Mouse (Mus musculus) adrenal gland, postnatal 25 days (tissue): ENCODE measurements around the gene Sprr2a2. TPM values are rescaled to one million over a fixed set of nuclear protein-coding genes. Genes with fewer than 3 reads are reported as not detected.
"Not testable (repeated sequence)": the region's sequence is repeated elsewhere in the genome, so short reads cannot be mapped to it uniquely, and the experiment has no call there.

Experiments
- DNase-seq: peaks from one replicate; pipeline ENCODE4 v3.0.0; 2021; ENCODE audit warnings: mixed read lengths
- total RNA-seq: library from RNA; stranded (reverse); gene quantifications from 2 replicates; pipeline ENCODE4 v1.2.3, GENCODE M21; 2021

Gene Sprr2a2
- total RNA-seq, 1 experiment from 2014 or later = not detected

- DNase-seq = not testable (repeated sequence)
These were observed 58.3 kb downstream of the Sprr2a2 start for GRCm38 (mm10) chr3:92274018-92274417.

DNA sequence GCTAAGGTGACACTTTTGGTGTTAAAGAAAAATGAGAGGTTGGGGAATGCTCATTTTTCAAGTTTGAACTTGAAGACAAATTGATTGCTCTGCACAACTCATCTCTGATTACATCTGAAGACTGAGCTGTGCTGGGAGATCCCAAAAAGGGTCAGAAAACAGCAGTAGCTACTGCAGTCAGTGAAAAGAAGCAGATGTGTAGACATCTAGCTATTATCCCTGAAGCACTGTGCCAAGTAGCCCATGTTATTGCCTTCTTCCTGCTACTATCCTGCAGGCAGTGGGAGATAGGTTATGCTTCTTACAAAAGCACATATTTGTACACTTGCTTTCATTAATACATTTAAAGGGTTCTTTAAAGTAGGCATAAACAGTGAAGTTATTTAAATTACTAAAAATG, 63.9 kb downstream of the Sprr2a2 start:
- not testable (repeated sequence) for DNase-seq

DNA sequence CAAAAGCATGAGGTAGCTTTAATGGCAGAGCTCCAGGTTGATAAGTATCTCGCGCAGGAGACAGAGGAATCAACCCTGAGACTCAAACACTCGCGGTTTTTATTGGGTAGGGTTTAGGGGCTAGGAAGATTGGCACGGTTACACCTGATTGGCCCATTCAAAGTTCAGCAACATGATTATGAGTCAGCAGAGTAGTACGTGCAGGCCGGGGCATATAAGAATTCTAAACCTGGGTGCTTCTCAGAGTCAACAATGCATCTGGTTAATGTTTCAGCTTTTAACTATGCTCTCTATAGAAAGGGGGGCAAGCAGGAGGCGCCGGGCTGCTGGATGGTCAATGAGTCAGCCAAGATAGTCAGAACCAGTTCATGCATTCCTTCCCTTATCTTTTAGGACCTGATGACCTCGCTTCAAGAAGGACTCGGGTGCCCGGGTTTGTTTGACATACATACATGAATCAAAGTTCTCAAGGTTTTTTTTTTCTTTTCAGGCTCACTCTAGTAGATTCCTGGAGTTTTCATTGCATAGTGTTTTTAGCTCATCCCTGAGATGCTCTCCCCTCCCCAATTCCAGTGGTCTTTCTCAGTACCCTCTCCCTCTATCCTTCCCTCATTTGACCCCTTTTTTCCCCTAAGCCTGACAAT, 65.4 kb downstream of the Sprr2a2 start:
- not testable (repeated sequence) for DNase-seq

- not testable (repeated sequence) for DNase-seq
These were observed 69.4 kb downstream of the Sprr2a2 start, which contains the start of gene Sprr2a3 for GRCm38 (mm10) chr3:92285101-92285500. Gene Sprr2a3, plus strand, starts transcription at chr3:92285417.

GRCm38 (mm10) chr3:92288489-92288888, 72.8 kb downstream of the Sprr2a2 start:
- DNase-seq = not testable (repeated sequence)

Other genes starting within 250 kb of the Sprr2a2 start
- gene Pglyrp3, start 201.3 kb upstream of the Sprr2a2 start, total RNA-seq = not detected in 2 replicates
- 0.18 and 0.52 TPM in 2 replicates for gene Lor, start 132.8 kb upstream of the Sprr2a2 start, total RNA-seq
- not detected in 2 replicates for gene Prr9, start 92.0 kb upstream of the Sprr2a2 start, total RNA-seq
- gene Lelp1, start 73.2 kb upstream of the Sprr2a2 start, total RNA-seq = not detected in 2 replicates
- gene Sprr2a1, start 121 bp upstream of the Sprr2a2 start, total RNA-seq = not detected in 2 replicates
- gene Sprr2a3, start 69.5 kb downstream of the Sprr2a2 start, total RNA-seq = not detected in 2 replicates
- gene Sprr2b, start 100.7 kb downstream of the Sprr2a2 start, total RNA-seq = not detected in 2 replicates
- gene Sprr2d, start 123.2 kb downstream of the Sprr2a2 start, total RNA-seq = not detected in 2 replicates
- gene Sprr2e, start 136.2 kb downstream of the Sprr2a2 start, total RNA-seq = not detected in 2 replicates
- not detected in 2 replicates for gene Sprr2f, start 149.3 kb downstream of the Sprr2a2 start, total RNA-seq
- gene Sprr2h, start 169.8 kb downstream of the Sprr2a2 start, total RNA-seq = not detected in 2 replicates
- not detected in 2 replicates for gene Sprr2i, start 192.1 kb downstream of the Sprr2a2 start, total RNA-seq
- gene Sprr2j-ps, start 202.2 kb downstream of the Sprr2a2 start, total RNA-seq = not detected in 2 replicates
- gene Gm9774, start 213.5 kb downstream of the Sprr2a2 start, total RNA-seq = 4.2 and 25.6 TPM in 2 replicates
- not detected in 2 replicates for gene Sprr2k, start 216.7 kb downstream of the Sprr2a2 start, total RNA-seq
- gene Sprr1b, start 222.9 kb downstream of the Sprr2a2 start, total RNA-seq = not detected in 2 replicates
- gene Sprr3, start 242.8 kb downstream of the Sprr2a2 start, total RNA-seq = not detected in 2 replicates